In the genomic region with DNA sequence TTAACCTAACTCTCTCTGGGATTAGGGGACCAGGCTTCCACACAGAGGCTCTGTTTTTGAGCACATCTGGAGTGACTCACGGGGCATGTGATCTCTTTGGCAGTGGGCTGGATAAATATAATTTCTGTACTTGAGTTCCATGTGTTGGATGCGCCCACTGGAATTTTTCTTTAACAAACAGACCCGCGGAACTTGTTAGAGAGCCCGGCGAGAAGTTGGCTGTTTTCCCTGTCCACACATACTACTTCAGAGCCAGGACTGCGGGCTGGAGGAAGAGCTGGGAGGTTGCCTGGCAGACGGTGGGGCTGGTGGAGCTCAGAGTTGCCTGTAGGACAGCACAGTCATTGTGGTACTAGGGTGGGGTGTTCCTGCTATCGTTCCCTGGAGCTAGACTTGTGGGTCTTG, we compare ENCODE assay signal across 9 mouse cellular contexts. TPM values are rescaled to one million over a fixed set of nuclear protein-coding genes. Genes with fewer than 3 reads are reported as not detected.
DNase-seq lines count a peak whose midpoint lies in the region; ATAC-seq lines count a peak whose summit lies in the region.
"Had no signal": no experiment of that assay in that cellular context is flagged by ENCODE, and none has a peak within 500 bp of the region (broad histone marks: within the 10 kb centered on the region; RNA-seq: fewer than 3 reads in every experiment).

TSS of gene Fam180a (minus strand) at position 31 of the 405 bp plus-strand sequence.

- H3K9ac ChIP-seq in liver, embryonic 12.5 days: no peak within 1 kb of the TSS

- no peak within 1 kb of the TSS for H3K27ac ChIP-seq in liver, embryonic 12.5 days
- H3K27ac ChIP-seq: macrophage had no signal

- peaks cover 5% of the 10 kb centered on the region; the same call in 1 of the 2 replicates for H3K4me1 ChIP-seq in liver, embryonic 12.5 days

- peak; percentile 61; the same call in 1 of the 2 replicates for ATAC-seq in megakaryocyte-erythroid progenitor cell, adult 5-6 weeks (replicated peaks; ENCODE audit: low FRiP score, low TSS enrichment, poor library complexity, severe bottlenecking)
- no peak for ATAC-seq in liver, embryonic 12.5 days

- H3K4me2 ChIP-seq in liver, embryonic 12.5 days: no peak within 1 kb of the TSS

- H3K4me3 ChIP-seq in liver, embryonic 12.5 days: no peak within 1 kb of the TSS

- H3K9me3 ChIP-seq in liver, embryonic 12.5 days (replicated peaks): no peaks in the 10 kb centered on the region

- WGBS in liver, embryonic 12.5 days (ENCODE audit: insufficient replicate concordance): 62% methylated on average over 9 of the region's 9 CpGs

- DNase-seq in left cerebral cortex, adult 18-20 months (ENCODE audit: low spot score in 2 of 2): peak; percentile 14 to 35
- no peak for DNase-seq in left cerebral cortex, adult 11 months (ENCODE audit: low spot score)
- DNase-seq in gastrocnemius, postnatal 25 days: peak; percentile 75
- DNase-seq in kidney, postnatal 4 days: peak; percentile 63 to 76
- no peak for DNase-seq in embryo, embryonic 11 days
- no peak for DNase-seq in spleen, postnatal 10 days (ENCODE audit: low spot score in 2 of 2)

- no peaks in the 10 kb centered on the region for H3K27me3 ChIP-seq in liver, embryonic 12.5 days (replicated peaks)

- no peaks in the 10 kb centered on the region for H3K36me3 ChIP-seq in liver, embryonic 12.5 days

RNA-seq across cellular contexts. Expression of gene Fam180a, which starts in this region (rescaled TPM):
- 1 to 10 TPM; 5.4 to 5.7 TPM for total RNA-seq in left cerebral cortex, adult 18-20 months (2021)
- under 1 TPM; 0.32 to 0.56 TPM for total RNA-seq in gastrocnemius, postnatal 25 days (2021)
- total RNA-seq in megakaryocyte-erythroid progenitor cell, adult 5-6 weeks (2014; fragmentation: Nextera tagmentation): not detected in 2 replicates
- total RNA-seq in megakaryocyte-erythroid progenitor cell, adult 5-6 weeks (2017): not detected in 2 replicates
- polyA plus RNA-seq in liver, embryonic 12.5 days (2016; fragmentation: Nextera tagmentation; extraction: Ambion mirVana): 0.08 TPM in 1 of 2 replicates, not detected in the other
- polyA plus RNA-seq: macrophage had no signal

Comparison
In these comparisons a context has a peak if more than half of its experiments do, and no peak if none do; other contexts are left out.
1. RNA of gene Fam180a (total RNA-seq): 5.4 to 5.7 TPM in left cerebral cortex, adult 18-20 months; 0.32 to 0.56 TPM in gastrocnemius, postnatal 25 days and not detected in megakaryocyte-erythroid progenitor cell, adult 5-6 weeks; every median in the first group is over 4 times any median in the second.
2. DNase-seq: peak in left cerebral cortex, adult 18-20 months (2 of 2) and kidney, postnatal 4 days (2 of 2); none in left cerebral cortex, adult 11 months (single experiment), embryo, embryonic 11 days (single experiment) and spleen, postnatal 10 days (0 of 2).
3. Peak in DNase-seq in gastrocnemius, postnatal 25 days; RNA of the gene not detected or under 1 TPM.
4. Peak in ATAC-seq in megakaryocyte-erythroid progenitor cell, adult 5-6 weeks; RNA of the gene not detected or under 1 TPM.